Mouse (Mus musculus) thymus, postnatal 14 days (tissue): ENCODE results near the gene Plekhg3.
A peak's percentile ranks its signal among the peaks of the same experiment; 100 is the strongest.

ENCODE experiments used
- DNase-seq: peaks from one replicate; pipeline ENCODE4 v3.0.0; 2021

Plekhg3 gene

DNA sequence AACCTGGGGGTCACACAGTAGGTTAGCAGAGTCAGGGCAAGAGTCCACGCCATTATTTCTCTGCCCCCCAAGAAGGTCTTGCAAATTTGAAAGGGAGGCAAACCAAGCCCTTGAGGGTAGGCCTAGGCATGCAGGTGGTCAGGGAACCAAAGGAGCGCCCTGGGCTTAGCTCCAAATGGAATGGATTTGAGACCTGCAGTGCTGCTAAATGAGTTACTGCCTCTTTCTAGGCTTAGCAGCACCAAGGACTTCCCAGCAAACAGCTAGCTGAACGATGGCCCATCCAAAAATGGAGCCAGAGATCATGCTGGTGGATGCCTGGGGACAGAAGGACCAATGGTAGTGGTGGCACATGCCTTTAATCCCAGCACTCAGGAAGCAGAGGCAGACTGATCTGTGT, 60.3 kb downstream of the Plekhg3 start:
- no peak for DNase-seq

DNA sequence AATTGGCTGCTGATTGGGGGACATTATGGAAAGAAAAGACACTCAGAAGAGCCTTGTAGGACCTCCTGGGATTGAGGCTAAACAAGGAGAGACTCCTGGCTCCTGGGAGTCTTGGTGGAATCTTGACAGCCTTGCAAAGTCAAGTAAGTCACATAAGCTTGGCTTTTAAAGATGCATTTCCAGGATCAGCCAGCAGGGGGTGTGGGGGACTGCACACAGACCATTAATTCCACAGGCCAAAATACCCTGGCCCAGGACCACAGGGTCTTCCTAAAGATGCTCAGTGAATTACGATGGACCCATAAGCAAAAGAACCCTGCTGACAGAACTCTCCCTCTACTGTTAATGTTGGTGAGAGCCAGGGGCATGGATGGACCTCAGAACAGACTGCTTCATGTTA, 61.5 kb downstream of the Plekhg3 start:
- DNase-seq = peak; percentile 55

DNA sequence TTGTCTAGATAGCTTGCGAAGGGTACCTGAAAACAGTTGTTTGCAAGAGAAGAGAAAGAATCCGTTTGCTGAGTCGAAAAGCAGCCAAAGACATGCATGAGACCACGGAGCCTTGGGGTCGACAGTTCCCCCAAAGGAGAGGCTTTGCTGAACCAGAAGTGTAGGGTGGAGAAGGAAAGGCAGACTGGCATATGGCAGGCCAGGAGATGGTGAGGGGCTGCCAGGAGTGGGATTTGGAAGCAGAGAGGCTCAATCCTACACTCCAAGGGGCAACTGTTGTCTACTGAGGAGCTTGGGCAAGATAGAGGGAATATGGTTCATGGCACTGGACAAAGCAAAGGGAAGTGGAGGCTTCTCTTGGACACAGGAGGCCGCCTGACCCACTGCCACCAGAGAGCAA, 62.6 kb downstream of the Plekhg3 start:
- no peak for DNase-seq

DNA sequence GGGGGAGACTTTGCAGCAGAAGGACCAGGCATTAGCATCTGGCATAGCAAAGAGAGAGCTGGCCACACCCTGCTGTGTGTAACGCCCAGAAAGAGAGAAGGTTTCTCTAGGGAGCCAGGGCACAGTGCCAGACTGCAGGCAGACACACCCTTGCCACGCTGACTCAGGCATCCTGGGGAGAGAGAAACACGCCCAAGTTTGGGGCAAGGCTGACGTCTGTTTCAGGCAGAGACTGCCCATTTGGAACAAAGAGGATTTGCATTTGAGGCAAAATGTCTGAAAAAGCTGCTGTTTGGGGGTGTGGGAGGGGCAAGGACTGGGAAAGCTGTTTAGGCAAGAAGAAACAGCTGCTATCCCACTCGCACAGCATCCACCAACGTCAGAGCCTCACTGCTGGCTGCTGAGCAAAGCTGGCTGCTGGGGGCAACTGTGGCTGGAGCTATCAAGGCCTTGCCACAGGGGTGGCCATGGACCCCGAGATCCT, 63.2 kb downstream of the Plekhg3 start:
- no peak for DNase-seq

DNA sequence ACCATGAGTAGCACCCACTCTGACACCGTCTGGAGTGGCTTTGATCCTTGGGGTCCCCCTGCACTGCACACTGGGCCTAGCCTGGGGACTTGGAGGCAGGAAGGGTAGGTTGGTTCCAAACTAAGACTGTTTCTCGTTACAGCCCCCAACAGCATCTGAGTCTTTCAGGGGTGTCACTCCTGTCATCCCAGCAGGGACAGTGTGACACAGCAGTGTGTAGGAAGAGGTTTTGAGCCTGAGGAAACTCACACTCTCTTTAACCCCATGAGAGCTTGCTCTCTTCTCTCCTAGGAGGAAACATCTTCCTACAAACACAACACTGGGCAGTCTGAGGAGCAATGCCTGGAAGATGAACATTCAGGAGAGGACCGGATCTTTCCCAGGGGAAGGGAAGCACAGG, 63.9 kb downstream of the Plekhg3 start:
- no peak for DNase-seq

DNA sequence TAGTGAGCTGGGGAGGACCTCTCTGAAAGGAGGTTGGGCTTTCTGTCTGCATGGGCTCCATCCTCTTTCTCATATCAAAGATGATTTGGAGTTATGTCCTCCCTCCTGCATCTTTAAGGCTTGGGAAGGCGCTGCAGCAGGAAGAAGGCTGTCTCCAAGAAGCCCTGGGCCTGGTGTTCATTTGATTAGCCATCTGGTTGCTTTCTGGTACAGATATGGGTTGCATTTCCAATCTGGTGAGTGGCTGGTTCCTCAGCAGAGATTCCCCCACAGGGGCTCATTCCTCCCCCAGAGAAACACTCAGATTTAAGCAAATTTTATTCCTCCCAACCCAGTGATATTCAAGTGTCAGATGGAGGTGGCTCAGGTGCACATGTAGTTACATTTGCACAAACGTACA, 65.1 kb downstream of the Plekhg3 start:
- DNase-seq = no peak

DNA sequence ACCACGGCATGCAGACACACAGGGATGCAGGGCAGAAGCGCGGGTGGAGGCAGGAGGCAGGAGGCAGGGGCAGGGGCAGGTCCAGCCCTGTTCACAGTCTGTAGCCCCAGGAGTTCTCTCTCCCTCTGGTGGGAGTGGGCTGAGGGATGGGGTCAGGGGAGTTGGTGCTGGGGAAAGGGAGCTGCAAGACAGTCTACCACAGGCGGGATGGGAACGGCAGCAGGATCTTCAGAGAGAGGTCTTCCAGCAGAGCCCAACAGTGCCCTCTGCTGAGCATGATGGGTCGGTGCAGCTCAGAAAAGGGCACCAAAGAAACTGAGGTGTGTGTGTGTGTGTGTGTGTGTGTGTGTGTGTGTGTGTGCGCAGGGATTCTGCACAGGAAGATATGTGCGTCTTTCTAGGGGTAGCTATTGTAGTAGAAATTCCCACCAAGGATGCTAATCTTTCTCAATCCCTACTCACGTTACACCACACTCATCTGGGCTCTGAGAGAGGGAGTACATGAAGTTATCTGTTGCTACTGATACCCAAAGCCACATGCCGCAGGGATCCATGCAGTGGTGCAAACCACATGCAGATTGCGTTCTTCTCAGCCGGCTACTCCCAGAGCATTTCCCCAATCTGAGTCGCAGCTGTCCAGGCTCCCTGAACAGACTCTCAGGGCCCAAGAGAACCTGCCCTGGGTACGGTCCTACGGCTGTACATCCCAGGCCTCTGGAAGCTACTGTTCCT, 65.8 kb downstream of the Plekhg3 start:
- peak; percentile 70 for DNase-seq

DNA sequence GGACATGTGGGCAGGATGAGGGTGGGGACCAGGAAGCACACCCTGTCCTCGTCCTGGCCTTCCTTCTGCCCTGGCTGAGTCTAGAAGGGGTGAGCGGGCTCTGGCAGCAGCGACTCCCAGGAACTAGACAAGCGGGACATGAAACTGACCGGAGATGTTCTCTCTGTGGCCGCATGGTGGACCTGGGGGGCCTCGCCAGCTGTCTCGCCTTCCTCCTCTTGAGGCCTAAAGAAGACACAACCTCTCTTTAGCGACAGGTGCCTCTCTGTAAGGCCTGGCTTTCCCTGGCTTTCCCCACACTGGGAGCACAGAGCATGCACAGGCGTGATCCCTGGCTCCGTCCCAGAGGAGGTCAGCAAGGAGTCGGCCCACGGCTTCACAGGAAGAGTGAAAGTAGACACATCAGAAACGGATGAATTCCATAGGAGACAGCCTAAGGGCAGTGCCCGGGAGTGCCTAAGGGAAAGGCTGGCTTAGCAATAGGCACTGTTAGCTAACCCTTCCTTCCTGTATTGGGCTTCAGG, 66.9 kb downstream of the Plekhg3 start:
- DNase-seq = no peak

DNA sequence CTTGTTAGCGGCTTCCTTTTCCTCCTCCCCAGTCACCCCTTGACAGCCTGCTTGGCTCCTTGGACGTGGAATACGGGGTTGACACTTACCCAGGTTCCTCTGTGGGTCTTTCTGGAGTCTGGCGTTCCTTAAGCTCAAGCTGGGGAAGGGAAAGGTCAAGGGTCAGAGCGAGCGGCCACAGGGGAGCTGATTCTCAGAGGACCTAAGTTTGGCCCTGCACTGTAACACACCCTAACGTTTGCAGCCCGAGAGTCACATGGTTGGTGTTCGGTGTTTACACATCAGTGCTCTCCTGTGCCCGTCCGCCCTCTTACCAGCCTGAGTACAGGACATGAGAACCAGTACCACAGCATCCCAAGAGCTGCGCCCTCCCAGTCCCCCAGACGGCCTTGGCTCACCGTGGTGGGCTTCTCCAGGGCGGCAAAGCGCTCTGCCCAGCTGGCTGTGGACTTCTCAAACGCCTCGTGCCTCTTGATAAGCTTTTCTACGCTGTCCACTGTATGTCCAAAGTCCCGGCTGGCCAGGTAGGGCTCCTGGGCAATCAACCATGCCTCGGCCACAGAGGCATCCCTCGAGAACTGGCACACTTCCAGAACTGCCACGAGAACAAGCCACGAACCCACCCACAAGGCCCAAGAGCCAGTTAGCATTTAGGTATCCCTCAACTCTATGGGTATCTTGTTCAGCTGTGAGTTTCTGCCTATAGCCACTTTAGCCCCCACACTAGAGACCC, 67.7 kb downstream of the Plekhg3 start:
- no peak for DNase-seq

DNA sequence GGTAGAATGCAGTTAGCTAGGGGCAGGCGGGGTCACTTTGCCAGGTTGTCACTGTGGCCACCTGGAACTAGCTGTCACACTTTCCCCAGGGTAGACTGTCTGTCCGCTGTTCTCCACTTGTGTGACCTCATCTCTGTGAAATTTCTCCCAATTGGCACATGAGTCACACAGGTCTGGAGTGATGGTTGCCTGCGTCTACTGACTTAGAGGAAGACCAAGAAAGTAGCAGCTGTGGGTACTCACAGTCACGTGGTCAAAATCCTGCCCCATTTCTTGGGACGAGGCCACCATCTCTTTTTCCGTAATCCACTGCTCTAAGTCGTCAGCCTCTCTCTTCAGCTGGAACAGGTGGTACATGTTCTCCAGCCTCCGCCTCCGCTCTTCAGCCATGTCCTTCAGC, 73.1 kb downstream of the Plekhg3 start:
- DNase-seq = no peak

DNA sequence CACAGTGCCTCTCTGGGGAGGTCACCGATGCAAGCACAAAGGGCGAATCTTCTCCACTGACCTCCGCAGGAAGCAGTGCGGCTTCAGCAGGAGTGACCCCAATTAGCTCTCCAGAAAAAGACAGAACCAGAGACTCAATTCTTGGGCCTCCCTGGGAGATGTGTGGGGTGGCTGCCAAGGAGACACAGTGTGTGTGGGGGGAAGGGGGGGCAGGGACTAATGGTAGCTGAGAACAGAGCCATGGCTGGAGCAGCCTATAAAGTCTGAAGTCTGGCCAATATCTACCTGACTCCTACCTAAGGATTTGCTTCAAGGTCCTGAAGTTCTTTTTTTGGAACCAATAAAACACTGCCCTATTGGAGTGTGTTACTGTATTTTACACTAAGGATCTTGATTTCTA, 73.9 kb downstream of the Plekhg3 start:
- no peak for DNase-seq

DNA sequence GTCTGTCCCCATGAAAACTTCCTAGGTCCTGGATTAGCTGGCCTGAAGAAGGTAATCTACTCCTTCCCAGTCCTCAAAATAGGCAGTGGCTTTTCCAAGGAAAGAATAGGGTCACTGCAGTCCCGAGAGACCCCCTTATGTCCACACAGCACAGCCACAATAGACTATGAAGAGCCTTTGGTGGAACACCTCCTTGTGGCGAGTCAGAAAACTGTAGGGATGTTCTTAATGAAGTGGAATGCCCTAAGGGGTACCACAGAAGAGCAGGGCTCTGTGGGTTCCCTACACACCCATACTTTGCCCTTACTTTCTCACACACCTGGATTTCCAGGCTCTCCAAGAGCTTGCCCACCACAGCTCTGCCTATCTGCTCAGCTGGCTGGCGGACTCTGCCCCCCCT, 75.1 kb downstream of the Plekhg3 start:
- DNase-seq = no peak

DNA sequence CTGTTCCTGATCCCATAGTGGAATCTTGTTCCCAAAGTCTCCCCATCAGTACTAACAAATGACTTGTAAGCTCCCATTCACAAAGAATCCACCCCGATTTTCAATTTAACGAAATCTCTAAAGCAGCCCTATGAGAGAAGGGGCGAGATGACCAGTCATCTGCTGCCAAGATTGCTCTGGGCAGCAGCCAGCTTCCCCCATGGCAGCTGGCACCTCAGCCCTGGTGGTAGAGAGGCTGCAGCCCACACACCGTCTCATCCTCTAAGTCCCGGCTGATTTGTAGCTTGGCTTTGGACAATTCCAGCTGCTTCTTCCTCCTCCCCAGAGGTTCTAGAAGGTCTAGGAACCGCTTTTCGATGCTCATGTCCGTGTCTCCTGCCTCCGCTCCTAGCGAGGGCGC, 77.5 kb downstream of the Plekhg3 start:
- DNase-seq = no peak

DNA sequence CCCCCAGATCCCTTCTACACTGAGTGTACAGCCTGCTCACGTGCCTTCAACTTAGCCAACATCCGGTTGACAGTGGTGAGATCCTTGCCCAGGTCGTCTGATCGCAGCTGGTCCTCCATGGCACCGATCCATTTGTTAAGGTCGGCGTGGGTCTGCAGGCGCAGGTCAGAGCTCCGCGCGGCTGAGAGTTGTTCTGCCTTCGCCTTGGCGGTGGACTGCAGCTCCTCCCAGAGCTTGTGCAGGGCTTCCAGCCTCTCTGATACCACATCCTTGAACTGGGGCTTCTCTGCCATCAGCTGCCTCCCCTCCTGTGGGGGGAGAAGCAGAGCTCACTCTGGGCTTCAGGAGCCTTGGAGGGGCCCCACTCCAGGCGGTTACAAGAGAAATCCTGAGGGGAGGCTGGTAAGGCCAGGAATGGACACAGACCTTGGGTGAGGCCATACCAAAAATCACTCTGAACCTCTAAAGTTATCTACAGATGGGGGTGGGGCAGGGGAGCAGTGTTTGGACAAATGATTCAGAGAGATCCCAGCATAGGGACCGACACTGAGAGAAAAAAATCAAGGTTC, 78.4 kb downstream of the Plekhg3 start:
- no peak for DNase-seq

DNA sequence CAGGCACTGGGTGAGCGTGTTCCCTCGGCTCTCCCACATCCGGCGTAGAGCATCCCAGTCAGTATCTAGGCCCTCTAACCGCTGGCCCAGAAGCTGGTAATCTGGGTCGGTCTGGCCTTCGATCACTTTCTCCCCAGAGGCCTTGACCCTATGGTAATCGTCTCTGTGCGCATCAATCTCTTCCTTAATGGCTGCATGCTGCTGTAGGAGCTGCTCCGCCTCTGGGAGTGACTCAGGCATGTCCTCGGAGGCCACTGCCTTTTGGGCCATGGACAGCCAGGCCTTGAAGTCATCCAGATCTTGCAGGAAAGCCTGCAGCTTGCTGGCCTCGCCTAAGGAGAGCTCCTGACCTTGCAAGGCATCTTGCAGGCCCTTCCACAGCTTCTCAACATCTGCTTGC, 81.9 kb downstream of the Plekhg3 start:
- no peak for DNase-seq

DNA sequence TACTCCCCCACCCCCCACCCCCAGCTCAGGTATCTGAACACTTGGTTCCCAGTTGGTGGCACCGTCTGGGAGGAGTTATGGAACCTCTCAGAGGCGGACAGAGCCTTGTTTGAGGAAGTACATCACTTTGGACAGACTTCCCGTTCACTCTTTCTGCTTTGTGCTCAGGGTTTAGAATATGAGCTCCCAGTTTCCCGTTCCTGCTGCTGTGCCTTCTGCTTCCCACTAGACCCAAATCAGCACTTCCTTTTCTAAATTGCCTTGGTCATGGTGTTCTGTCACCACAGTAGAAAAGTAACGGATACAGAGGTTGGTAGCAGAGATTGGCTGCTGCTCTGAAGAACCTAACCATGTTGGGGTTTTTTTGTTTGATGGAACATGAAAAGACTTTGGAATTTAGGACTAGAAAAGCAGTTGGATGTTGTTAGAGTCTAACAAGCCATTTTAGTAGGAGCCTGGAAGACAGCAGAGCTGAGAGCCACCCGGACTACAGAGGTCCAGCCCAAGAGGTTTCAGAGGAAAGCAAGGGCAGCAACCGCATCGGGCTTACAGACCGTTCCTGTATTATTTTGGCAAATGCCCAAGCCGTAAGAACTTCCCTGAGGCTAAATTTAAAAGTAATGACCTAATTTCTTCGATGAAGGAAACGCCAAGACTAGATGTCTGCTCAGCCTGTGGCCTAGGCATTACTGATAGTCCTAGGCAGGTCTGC, 84.3 kb downstream of the Plekhg3 start:
- DNase-seq = no peak

DNA sequence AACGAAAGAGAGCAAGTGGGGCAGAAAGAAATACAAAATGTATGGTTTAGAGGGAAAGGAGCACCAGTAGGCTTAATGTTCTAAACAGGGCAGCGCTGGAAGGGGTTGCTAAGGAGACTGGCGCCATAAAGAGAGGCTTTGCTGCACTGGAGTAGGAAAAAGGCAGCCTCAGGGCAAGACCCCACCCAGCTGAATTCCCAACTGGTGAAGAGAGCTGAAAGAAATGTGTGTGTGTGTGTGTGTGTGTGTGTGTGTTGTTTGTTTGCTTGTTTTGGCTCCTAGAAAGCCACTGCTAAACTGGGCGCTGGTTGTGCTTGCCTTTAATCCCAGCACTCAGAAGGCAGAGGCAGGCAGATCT, 84.9 kb downstream of the Plekhg3 start:
- no peak for DNase-seq

DNA sequence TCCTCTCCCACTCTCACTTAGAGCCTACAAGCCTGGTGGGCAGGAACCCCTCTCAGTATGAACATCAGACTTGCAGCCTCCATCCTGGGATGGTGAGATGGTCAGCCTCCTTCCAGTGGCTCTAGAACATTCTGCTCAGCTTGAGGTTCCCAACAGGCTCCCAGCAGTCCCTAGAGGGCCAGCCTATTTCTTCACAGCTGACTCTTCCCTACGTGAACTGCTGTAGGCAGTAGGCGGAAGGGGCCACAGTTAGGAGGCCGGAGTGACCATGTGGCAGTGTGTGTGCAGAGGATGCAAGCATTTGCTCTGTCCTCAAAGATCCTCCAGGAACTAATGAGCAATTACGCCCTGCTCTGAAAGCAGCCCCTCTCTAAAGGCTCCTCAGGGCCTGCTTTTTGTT, 87.5 kb downstream of the Plekhg3 start:
- DNase-seq = no peak

DNA sequence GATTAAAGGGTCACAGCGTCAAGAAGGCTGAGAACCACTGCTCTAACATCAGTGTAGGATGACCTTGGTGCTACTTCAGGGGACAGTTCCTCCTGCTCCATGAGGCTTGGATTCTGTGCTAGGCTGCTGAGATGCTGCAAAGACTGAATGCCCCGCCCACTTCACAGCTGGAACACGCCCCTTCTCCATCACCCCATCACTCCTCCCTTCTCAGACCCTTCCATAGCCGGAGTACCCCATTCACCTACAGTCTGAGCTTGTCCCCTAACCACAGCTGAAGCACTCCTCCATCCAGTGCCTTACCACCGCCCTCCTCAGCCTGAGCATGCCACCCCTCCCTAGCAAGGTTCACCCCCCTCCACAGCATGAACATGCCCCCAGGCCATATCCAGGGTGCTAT, 89.2 kb downstream of the Plekhg3 start:
- DNase-seq = no peak

DNA sequence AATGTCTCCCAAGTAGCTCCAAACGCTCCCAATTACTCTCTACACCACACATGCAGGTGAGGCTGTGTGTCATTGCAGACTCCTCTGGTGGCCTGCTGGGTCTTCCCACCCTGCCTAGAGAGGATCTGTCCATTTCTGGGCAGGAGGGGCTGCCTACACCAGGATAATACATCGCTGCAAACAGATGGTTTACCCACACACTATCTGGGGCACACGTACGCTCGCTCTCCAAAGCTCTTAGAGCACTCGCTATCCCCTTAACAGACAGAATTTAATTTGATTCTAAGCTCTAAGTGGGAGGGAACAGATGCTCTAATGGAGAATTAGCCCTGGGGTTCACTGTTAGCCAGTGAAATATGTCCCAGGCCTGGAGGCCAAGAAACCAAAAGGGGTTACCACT, 92.7 kb downstream of the Plekhg3 start:
- DNase-seq = no peak
